Mouse (Mus musculus) cerebellum, adult 9-10 months (tissue): ENCODE measurements at regions not wholly inside any gene's neighbourhood (a gene's known extent, or its start where the extent isn't known, plus 50 kb on each side); places are given as distances from the start of the nearest gene placed in this dataset.

ENCODE experiments used
- DNase-seq: peaks from one replicate; pipeline ENCODE4 v3.0.0; 2022

DNA sequence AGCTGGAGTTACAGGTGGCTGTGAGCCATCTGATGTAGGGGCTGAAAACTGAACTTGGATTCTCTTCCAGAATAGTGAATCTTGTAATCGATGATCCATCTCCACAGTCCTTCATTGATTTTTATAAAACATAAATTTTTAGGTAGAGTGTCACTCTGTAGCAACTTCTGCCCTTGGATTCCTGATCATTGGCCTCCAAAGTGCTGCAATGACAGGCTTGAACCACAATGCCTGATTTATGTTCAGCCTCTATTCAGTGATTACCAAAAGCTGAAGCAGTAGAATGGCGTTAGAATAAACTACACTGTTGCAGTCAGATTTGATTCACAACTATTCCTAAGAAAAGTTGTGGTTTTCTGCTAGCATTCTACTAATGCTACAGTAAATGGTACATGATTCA lies 580.1 kb downstream of the Gm11232 start:
- no peak for DNase-seq

DNA sequence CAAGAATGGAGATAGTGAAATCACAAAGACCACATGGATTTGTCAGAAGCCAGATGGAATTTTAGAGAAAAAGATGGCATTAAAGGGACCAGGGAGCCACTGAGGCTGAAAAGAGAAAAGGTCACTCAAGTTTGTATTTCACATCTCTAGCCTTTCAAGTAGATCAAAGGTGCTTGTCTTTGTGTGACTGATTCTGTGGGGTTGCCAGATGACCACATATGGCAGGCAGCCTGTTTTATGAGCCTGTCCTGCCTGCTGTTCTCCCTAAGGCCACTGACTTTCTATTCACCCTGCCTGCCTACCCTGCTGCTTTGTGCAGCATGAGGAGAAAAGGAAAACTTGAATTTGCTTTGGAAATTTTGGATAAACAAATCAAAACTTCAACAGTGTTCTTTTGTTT lies 592.0 kb downstream of the Gm11232 start:
- no peak for DNase-seq

GRCm38 (mm10) chr4:71131670-71132317 lies 597.0 kb upstream of the Megf9 start:
- DNase-seq: no peak

- DNase-seq: no peak
Observed at GRCm38 (mm10) chr4:71130946-71131669, 596.3 kb upstream of the Megf9 start.

- DNase-seq: no peak
Observed at GRCm38 (mm10) chr4:71129306-71129705, 594.5 kb upstream of the Megf9 start.
